Mouse (Mus musculus) brown adipose tissue, adult 24 weeks (tissue): ENCODE results near the gene Stam. TPM values are rescaled to one million over a fixed set of nuclear protein-coding genes. Genes with fewer than 3 reads are reported as not detected.

Experiments used
- H3K27ac ChIP-seq: fragments of 200-500 bp; replicated peaks from 2 replicates; pipeline ENCODE4 v1.5.1; 2012; ENCODE audit warnings: low read depth, mild to moderate bottlenecking, low read length
- H3K4me1 ChIP-seq: fragments of 200-500 bp; 2 replicates; pipeline ENCODE4 v1.6.1; 2012; ENCODE audit warnings: low read length, mixed read lengths; ENCODE audit not compliant: control insufficient read depth, insufficient read depth, insufficient read length
- H3K4me3 ChIP-seq: fragments of 200-500 bp; 2 replicates; pipeline ENCODE4 v1.5.1; 2012; ENCODE audit warnings: low read depth, mild to moderate bottlenecking, low read length, moderate library complexity; ENCODE audit not compliant: insufficient read depth
- polyA plus RNA-seq: library from polyadenylated mRNA; stranded (reverse); fragments of >200 nt; gene quantifications from 2 replicates; pipeline ENCODE4 v1.2.4, GENCODE M21; 2012; ENCODE audit not compliant: missing spikeins, insufficient read depth, insufficient read length

The Stam gene
- polyA plus RNA-seq, 1 experiment = 18.8 TPM

DNA sequence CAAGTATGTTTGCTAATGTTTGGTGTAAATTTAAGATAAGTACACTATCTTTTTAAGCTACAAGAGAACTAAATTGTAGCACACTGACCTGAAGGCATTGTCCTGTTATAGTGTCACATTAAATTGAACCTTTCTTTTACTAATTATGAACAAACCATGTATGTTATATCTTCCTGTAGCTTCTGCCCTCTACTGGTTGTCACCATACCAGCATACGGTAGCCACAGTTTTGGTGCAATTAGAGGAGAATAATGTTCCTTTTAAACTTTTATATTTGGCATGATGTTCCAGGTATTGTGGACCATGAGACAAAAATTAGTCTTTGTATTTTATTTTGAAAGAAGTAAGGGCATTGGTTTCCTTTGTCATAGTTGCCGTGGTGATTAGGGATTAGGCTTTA is 73.0 kb downstream of the Stam start:
- Histone ChIP-seq H3K27ac (no peak overlapping the region), H3K4me3 (no peak overlapping the region), H3K4me1 (no peaks in the 10 kb centered on the region)

DNA sequence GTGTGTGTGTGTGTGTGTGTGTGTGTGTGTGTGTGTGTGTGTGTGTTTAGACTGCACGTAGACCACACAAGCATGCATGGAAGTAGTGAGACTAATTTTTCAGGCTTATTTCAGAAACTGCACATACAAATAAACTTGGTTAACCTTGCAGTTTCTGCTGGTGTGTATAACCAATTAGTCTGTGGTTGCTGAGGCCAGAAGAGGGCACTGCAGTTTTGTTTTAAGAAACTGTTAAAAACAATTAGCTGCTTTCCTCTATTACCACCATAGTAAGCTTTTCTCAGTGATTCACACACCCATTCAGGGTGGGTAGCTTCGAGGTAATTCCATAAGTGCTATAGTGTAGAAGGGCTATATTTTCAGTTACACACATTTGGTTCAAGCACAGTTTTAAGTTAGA is 76.9 kb downstream of the Stam start:
- Histone ChIP-seq H3K27ac (no peak overlapping the region), H3K4me3 (no peak overlapping the region), H3K4me1 (no peaks in the 10 kb centered on the region)

DNA sequence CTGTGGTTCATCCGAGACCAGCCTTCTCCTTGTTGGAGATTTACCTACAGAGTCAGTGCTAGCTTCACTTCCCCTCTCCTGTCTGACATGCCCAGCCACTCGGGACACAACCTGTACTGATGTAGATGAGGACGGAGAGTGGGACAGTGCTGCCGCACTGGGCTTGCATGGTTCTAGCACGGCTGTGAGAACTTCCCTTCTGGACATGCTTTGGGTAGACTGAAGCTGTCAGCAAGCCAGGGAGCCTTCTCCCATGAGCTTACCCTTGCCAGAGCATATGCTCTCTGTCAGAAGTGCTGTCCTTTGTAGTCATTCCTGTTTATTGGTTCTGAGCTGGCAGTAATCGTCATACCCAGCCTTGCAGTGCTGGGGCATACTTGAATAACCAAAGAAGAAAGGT is 78.0 kb downstream of the Stam start:
- Histone ChIP-seq H3K27ac (no peak overlapping the region), H3K4me1 (no peaks in the 10 kb centered on the region), H3K4me3 (no peak overlapping the region)

DNA sequence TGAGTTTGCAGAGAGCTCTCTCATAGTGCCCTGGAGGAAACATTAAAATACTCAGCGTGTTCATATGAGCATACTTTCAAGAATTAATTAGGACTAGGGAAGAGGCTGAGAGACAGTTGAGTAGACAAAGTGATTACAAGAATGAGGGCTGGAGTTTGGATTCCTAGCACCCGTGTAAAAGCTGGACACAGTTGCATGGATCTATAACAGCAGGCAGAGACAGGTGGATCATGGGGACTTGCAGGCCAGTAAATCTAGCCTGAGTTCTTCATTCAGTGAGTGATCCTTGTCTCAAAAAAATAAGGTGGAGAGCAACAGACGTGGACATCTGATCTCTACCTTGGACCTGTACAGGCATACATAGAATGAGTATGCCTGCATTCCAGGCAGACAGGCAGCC is 85.1 kb downstream of the Stam start:
- H3K27ac ChIP-seq = no peak overlapping the region
- H3K4me3 ChIP-seq = no peak overlapping the region
- no peaks in the 10 kb centered on the region for H3K4me1 ChIP-seq

DNA sequence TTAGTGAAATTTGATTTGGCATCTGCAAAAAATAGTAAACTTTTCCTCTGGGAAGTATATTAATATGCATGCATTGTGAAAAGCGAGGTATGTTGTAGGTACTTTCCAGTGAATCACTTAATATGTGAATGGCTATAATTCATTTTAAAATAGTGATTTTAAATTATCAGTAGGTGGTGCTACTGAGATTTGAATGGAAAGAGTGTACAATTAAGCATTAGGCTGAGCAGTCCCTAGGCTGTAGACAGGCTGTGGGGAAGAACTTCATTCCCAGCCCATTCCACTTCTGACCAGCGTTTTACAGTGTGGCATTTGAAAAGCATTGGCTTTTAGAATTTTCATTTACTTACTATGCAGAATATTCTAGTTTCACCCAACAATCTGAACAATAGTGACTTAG is 85.9 kb downstream of the Stam start:
- H3K4me3 ChIP-seq = no peak overlapping the region
- no peak overlapping the region for H3K27ac ChIP-seq
- H3K4me1 ChIP-seq = peaks cover 6% of the 10 kb centered on the region; the same call in 1 of the 2 replicates

DNA sequence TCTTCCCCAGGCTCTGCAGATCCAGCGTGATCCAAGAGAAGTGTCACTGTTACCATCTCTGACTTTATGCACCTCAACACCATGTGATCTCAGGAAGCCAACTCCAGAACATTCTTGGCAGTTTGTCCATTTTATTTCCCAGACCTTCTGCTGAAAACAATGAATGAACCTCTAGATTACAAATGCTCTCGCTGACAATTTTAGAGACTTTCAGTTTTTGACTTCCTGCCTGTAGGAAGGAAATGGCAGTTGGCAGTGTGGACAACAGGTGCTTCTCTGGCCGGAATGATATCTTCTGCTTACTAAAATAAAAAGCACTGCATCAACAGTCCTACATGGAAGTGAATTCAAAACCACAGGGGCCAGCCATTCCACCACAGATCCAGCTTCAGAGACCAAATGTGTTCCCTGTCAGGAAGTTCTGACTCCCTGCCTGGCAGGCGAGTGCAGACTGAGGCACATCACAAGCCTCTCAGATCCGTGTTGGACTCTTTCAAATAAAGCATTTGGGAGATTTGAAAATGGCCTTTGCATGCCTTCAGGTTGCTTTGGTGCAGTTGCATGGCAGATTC is 90.6 kb downstream of the Stam start:
- no peak overlapping the region for H3K4me3 ChIP-seq
- peaks cover 16% of the 10 kb centered on the region; the same call in 1 of the 2 replicates for H3K4me1 ChIP-seq
- peak overlapping the region; percentile 38 for H3K27ac ChIP-seq

DNA sequence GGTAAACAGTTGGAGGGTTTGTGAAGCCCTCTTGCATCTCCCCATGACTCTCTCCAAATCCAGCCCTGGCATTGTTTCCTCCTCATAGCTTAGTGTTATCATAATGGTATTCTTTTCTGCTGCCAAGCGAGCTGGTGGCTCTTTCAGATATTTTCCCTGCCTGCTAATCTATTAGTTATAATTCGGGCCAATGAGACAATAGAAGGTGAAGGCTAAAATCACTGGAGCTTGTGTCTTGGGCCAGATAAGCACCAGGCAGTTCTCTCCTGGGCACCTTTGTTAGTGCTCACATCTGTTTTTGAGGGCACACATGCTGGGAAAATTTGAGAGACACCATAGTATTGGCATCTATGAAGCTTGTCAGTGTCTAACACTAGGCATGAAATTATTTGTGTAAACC is 91.2 kb downstream of the Stam start:
- Histone ChIP-seq H3K4me3 (no peak overlapping the region), H3K27ac (peak overlapping the region; percentile 38; the same call in 1 of the 2 replicates), H3K4me1 (peaks cover 16% of the 10 kb centered on the region; the same call in 1 of the 2 replicates)

DNA sequence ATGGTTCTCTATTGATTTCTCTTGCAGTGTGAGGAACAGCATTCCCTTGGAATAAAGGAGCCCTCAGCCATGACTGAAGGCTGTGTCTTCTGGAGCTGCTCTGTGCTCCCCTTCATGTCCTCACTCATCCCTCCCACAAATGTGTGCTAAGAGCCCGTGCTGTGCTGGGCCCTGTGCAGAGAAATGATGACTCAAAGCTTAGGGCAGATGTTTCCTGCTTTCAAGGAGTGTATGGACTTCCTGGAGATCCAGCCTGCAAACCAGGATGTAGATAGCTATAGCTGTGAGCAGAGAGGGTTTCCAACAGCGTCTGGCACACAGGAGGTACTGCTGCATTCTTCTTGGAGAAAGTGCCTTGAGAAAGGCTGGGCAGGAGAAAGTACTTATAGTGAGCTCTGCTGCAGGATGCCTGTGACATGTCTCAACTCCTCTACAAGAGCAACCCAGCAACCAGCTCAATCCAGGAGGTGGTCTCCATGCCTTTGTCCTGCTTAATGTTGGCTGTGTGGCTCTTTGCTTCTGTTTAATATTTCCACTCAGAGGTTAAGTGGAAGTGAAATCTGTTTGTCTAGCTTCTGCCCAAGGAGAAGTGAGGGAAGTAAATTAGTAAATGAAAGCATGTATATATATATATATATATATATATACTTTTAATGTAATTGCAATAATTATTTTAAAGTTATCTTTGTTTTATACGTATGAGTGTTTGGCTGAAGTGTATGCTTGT is 91.9 kb downstream of the Stam start:
- Histone ChIP-seq H3K4me3 (no peak overlapping the region), H3K4me1 (peaks cover 16% of the 10 kb centered on the region; the same call in 1 of the 2 replicates), H3K27ac (peak overlapping the region; percentile 44; the same call in 1 of the 2 replicates)

DNA sequence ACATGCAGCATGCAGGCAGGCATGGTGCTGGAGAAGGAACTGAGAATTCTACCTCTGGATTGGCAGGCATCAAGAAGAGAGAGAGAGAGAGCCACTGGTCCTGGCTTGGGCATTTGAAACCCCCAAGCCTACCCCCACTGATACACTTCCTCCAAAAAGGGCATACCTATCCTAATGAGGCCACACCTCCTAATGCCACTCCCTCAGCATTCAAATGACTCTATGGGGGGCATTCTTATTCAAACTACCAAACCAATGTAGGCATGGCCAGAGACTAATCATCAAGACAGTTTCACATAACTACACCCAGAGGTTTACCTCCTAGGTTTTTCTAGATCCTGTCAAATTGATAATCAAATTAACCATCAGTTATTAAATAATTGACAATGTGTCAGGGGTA is 93.8 kb downstream of the Stam start:
- no peak overlapping the region for H3K4me3 ChIP-seq
- no peak overlapping the region for H3K27ac ChIP-seq
- H3K4me1 ChIP-seq = peaks cover 16% of the 10 kb centered on the region; the same call in 1 of the 2 replicates

DNA sequence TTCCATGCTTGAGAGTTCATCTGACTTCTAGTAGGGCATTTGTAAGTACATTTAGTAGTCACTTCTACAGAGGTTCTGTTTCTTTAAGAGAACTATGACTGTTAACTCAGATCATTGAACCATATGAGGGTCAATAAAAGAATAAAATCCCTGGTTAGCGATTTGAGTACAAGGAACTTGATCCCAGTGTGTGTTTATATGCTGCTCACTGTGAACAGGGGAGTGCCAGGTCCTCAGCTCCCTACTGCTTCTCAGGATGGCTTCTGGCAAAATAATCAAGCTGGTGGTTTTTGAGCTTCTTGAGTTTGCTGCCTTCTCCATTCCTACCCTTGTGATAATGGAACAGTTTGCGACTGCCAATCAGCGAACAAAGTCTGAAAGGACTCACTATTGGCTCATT is 100.4 kb downstream of the Stam start, which contains the start of gene Tmem236:
Gene Tmem236, plus strand, starts transcription at position 190 of the 400 bp plus-strand sequence.
- Histone ChIP-seq H3K4me1 (no peaks in the 10 kb centered on the region), H3K27ac (no peak within 1 kb of the TSS), H3K4me3 (no peak within 1 kb of the TSS)

DNA sequence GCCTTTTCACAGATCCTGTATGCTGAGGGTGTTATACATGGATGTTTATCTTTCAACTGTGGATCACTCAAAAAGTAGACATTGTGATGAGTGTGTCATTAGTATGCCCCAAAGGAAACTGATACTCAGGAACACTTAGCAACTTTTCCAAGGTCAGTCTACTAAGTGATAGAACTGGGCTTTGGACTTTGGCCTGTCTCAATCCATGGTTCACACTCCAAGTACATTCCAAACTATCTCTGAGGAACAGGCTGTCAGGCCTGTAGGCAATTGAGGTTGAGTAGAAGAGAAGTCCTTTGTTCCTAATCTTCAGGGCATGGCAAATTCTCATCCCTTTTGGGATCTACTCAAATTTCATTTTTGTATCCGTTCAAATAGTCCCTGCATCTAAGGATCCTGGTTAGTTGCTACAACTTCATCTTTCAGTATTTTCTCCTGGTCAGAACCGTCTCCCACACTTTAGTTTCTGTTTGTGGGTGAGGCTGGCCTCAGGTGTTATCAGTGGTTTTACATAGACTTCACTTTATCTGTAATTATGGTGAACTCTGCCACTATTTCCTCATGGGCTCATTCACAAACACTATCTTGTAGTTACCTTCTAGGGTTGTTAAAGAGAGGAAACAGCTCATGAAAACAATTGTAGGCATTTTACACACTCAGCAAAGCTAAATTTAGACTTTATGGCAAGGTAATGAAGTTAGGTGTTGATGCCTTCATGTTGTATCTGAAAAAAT is 102.7 kb downstream of the Stam start:
- Histone ChIP-seq H3K27ac (no peak overlapping the region), H3K4me3 (no peak overlapping the region), H3K4me1 (no peaks in the 10 kb centered on the region)

DNA sequence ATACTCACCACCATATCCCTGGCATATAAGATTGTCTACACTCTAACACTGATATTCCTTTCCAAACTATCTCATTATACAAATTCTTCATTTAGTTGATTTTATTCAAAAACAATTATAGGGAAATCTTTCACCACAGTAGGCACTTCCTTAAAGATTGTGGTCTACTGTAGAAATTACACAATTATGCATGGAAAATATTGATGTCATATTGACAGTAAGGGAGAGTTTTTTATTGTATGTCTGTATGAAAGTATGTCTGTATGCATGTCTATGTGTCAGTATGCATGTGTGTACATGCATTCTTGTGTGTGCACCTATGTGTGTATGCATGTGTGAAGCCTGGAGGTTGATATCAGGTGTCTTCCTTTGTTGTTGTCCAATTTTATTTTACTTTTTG is 110.5 kb downstream of the Stam start:
- no peak overlapping the region for H3K4me3 ChIP-seq
- H3K4me1 ChIP-seq = no peaks in the 10 kb centered on the region; the same call in 1 of the 2 replicates
- no peak overlapping the region for H3K27ac ChIP-seq

DNA sequence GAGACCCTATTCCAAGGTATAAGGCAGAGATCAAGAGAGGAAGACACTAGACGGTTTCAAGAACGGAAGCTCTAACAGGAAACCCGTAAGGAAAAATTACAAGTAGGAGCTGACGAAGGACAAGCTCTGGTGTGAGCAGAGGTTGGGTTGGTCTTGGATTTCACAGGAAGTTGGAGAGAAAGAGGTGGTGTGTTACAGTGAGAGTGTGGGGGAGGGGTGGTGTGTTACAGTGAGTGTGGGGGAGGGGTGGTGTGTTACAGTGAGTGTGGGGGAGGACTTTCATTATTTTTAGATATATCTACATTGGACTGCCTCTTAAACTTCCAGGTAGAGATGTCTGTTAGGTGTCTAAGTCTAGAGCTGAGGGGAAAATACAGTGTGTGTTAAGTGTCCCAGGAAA is 116.8 kb downstream of the Stam start:
- no peak overlapping the region for H3K27ac ChIP-seq
- H3K4me3 ChIP-seq = no peak overlapping the region
- no peaks in the 10 kb centered on the region; the same call in 1 of the 2 replicates for H3K4me1 ChIP-seq

DNA sequence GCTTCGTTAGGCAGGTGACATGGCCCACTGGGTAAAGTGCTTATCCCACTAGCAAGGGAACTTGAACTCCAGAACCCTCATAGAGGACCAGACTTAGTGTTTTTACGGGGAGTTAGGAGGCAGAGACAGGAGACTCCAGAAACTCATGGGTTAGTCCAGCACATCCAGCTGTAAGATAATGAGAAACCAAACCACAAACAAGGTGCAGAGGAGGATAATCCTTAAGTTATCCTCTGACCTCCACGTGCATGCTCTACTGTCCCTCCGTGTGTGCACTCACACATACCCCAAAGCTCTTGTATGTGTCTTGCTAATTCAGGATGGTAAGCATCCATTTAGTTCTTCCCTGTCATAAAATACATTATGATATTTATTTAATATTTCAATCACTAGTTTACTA is 117.7 kb downstream of the Stam start:
- Histone ChIP-seq H3K4me1 (no peaks in the 10 kb centered on the region; the same call in 1 of the 2 replicates), H3K4me3 (no peak overlapping the region), H3K27ac (no peak overlapping the region; the same call in 1 of the 2 replicates)

DNA sequence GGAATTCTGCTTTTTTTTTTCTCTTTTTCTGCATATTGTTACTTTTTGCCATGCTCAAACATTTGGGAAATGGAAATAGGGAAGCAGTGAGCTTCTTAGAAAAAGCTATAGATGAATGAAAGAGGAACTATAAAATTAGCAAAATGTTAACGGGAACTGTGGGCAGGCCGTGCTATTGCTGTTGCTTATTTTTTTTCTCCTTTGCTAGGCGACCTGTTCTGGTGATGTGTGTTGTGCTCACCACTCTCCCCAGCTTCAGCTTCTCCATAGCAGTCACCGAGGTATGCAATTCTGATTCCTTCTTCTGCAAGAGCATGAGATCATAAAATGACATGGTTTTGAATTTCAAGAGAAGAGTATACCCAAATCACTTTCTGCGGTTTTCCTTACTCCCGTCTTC is 118.1 kb downstream of the Stam start:
- no peak overlapping the region for H3K27ac ChIP-seq
- no peaks in the 10 kb centered on the region for H3K4me1 ChIP-seq
- no peak overlapping the region for H3K4me3 ChIP-seq
